Mouse (Mus musculus) forelimb bud, embryonic 11.5 days (tissue): ENCODE measurements around the gene Tceal8.

ENCODE experiments used
- DNase-seq: peaks from one replicate; pipeline ENCODE4 v3.0.0-alpha.2; 2012; ENCODE audit warnings: low read depth, low spot score

The Tceal8 gene

GRCm38 (mm10) chrX:136127744-136128064 is 44.4 kb downstream of the Tceal8 start:
- peak; percentile 60 for DNase-seq

GRCm38 (mm10) chrX:136127038-136127743 is 45.0 kb downstream of the Tceal8 start:
- DNase-seq: peak; percentile 10
